Mouse (Mus musculus) heart, postnatal 0 days (tissue): Measurements from ENCODE around the gene Vps35. TPM values are rescaled to one million over a fixed set of nuclear protein-coding genes. Genes with fewer than 3 reads are reported as not detected.

Experiments used
- ATAC-seq: fragments of 200-750 bp; cut with Nextera tagmentation; 2 replicates; pipeline ENCODE4 v1.8.0; 2017; ENCODE audit warnings: low read depth, moderate number of reproducible peaks, moderate library complexity; ENCODE audit not compliant: insufficient read depth
- DNase-seq: peaks from one replicate; pipeline ENCODE4 v3.0.0-alpha.2; 2016; ENCODE audit warnings: low spot score
- H3K27ac ChIP-seq: fragments of 300-500 bp; sonication (generic); 2 replicates; pipeline ENCODE4 v1.5.1; 2014; ENCODE audit warnings: low read depth, mild to moderate bottlenecking
- H3K27me3 ChIP-seq: fragments of 300-500 bp; sonication (generic); 2 replicates; pipeline ENCODE4 v1.6.1; 2014; ENCODE audit warnings: low read length, mixed read lengths; ENCODE audit not compliant: control insufficient read depth, insufficient read depth
- H3K36me3 ChIP-seq: fragments of 300-500 bp; sonication (generic); replicated peaks from 2 replicates; pipeline ENCODE4 v1.6.1; 2014; ENCODE audit warnings: low read length, mixed read lengths; ENCODE audit not compliant: control insufficient read depth, insufficient read depth
- H3K4me1 ChIP-seq: fragments of 300-500 bp; sonication (generic); 2 replicates; pipeline ENCODE4 v1.6.1; 2014; ENCODE audit warnings: antibody characterized with exemption; ENCODE audit not compliant: control insufficient read depth, insufficient read depth
- H3K4me2 ChIP-seq: fragments of 300-500 bp; sonication (generic); 2 replicates; pipeline ENCODE4 v1.6.1; 2014; ENCODE audit warnings: low read depth, mild to moderate bottlenecking, low read length, moderate library complexity
- H3K4me3 ChIP-seq: fragments of 300-500 bp; sonication (generic); 2 replicates; pipeline ENCODE4 v1.5.1; 2014; ENCODE audit warnings: low read depth, low read length
- H3K9ac ChIP-seq: fragments of 300-500 bp; sonication (generic); replicated peaks from 2 replicates; pipeline ENCODE4 v1.6.1; 2014; ENCODE audit warnings: low read depth, low read length, mixed read lengths
- H3K9me3 ChIP-seq: fragments of 300-500 bp; sonication (generic); replicated peaks from 2 replicates; pipeline ENCODE4 v1.6.1; 2016; ENCODE audit warnings: low read length; ENCODE audit not compliant: control insufficient read depth
- CTCF ChIP-seq: IDR thresholded peaks from 2 replicates; pipeline ENCODE4 v1.5.1; 2016; ENCODE audit warnings: antibody characterized with exemption, control low read depth, low read depth
- EP300 ChIP-seq: IDR thresholded peaks from 2 replicates; pipeline ENCODE4 v1.6.1; 2016; ENCODE audit warnings: antibody characterized with exemption, low read depth
- WGBS: fragments of 180-500 bp; shearing (Covaris S2); extraction: QIAGEN DNeasy Blood & Tissue Kit; methylation state at CpG from one replicate; pipeline ENCODE4 v1.1.7; 2014; 5-methylcytosine and 5-hydroxymethylcytosine counted together
- polyA plus RNA-seq: library from polyadenylated mRNA; unstranded; fragments of >200 nt; fragmentation: Nextera tagmentation; extraction: Ambion mirVana; gene quantifications from 2 replicates; pipeline ENCODE4 v1.2.1, GENCODE M21; 2015
- total RNA-seq: library from RNA; depleted of rRNA; stranded (reverse); fragments of >200 nt; gene quantifications from 2 replicates; pipeline ENCODE4 v1.2.3, GENCODE M21; 2014; ENCODE audit warnings: low replicate concordance

Gene Vps35
- total and polyA plus RNA-seq, 2 experiments from 2014 or later, result 77.2 to 82.3 TPM

DNA sequence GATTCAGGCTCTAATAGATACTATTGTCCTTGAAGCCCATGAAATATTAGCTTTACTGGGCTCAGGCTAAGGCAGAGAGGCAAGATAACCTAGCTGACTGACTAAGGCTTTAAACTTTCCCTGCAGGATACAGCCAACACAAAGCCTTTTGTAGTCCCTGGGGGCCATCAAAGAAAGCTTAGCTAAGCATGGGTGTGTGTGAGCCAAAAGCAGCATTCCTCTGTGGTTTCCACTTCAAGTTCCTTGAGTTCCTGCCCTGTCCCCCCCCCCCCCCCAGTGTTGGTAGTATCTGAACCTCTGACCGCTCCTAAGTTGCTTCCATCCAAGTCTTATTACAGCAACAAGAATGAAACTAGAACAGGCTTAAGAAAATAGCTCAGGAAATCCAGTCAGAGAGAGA lies 29.9 kb upstream of the Vps35 start:
- Histone ChIP-seq H3K9me3 (no peaks in the 10 kb centered on the region), H3K4me1 (no peaks in the 10 kb centered on the region), H3K4me2 (no peak overlapping the region), H3K4me3 (no peak overlapping the region), H3K27me3 (no peaks in the 10 kb centered on the region), H3K27ac (no peak overlapping the region), H3K36me3 (peaks cover 71% of the 10 kb centered on the region), H3K9ac (no peak overlapping the region)
- WGBS, result 43% methylated on average over 1 of the region's 1 CpGs
- DNase-seq, result peak; percentile 34
- ATAC-seq, result peak; percentile 41; the same call in 1 of the 2 replicates
- TF ChIP-seq CTCF (no peak), EP300 (0 out of 2 replicates have a peak, but pooled peaks have one; percentile 26)

DNA sequence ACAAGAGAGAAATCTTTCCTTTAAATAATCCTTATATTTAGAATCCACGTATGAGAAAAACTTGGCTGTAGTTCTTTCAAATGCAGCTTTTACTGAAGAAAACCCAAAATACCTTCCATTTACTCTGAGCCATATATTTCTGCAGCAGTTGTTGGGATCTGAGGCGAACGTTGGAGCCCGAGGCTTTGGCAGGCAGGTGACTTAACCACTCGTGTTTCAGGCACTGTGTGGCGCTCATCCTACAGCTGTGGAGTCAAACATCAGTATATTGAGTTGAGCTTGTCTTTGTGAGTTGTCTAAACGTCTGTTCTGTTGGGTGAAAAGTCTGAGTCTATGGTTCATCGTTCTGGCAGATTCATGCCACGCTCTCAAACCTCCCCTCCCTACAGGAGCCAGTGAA lies 27.4 kb upstream of the Vps35 start:
- Histone ChIP-seq H3K9ac (no peak overlapping the region), H3K27me3 (no peaks in the 10 kb centered on the region), H3K4me2 (no peak overlapping the region), H3K36me3 (peaks cover 73% of the 10 kb centered on the region), H3K9me3 (no peaks in the 10 kb centered on the region), H3K4me3 (no peak overlapping the region), H3K4me1 (no peaks in the 10 kb centered on the region), H3K27ac (no peak overlapping the region)
- no peak for DNase-seq
- TF ChIP-seq CTCF, result no peak
- TF ChIP-seq EP300, result no peak
- ATAC-seq, result no peak
- WGBS, result 76% methylated on average over 9 of the region's 9 CpGs

DNA sequence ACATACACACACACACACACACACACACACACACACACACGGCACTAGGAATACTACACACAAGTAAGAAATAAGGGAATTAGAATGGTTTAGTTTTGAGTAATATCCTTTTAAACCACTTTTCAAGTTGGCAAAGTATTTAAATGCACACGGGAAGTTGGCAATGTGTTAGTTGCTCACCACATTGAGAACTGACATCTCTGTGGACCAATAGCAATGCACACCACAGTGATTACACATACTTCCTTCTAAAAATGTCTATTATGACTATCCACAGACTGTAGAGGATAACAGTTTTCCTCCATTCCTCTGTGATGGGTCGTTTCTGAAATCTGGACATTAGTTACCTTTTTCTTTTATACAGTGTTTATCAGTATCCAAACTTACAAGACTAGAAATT lies 23.5 kb upstream of the Vps35 start:
- ATAC-seq (no peak), DNase-seq (no peak)
- peaks cover 3% of the 10 kb centered on the region; the same call in 1 of the 2 replicates for H3K4me1 ChIP-seq
- no peak overlapping the region for H3K4me2 ChIP-seq
- TF ChIP-seq CTCF (no peak), EP300 (no peak)
- H3K27ac ChIP-seq, result no peak overlapping the region
- peaks cover 52% of the 10 kb centered on the region for H3K36me3 ChIP-seq
- H3K9me3 ChIP-seq, result no peaks in the 10 kb centered on the region
- H3K4me3 ChIP-seq, result no peak overlapping the region
- no peaks in the 10 kb centered on the region for H3K27me3 ChIP-seq
- WGBS, result 73% methylated on average over 3 of the region's 3 CpGs
- no peak overlapping the region for H3K9ac ChIP-seq

DNA sequence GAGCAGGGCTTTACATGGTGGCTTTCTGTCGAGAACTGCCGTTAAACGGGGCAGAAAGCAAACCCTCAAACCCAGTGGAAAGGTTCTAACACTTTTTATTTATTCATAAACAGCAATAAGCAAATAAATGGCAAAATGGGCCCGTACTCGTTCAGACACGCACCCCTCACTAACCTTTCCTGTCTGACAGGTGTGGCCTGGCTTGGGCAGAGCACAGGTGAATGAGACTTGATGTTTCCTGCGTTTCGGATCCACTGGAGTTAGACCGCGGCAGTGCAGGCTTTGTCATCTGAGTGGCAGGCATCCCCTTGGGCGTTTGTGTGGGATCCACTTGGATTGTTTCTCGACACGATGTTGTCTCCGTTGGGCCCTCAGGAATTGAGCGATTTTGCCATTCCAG lies 22.4 kb upstream of the Vps35 start:
- no peaks in the 10 kb centered on the region for H3K9me3 ChIP-seq
- 89% methylated on average over 15 of the region's 15 CpGs for WGBS
- no peak overlapping the region for H3K27ac ChIP-seq
- H3K36me3 ChIP-seq, result peaks cover 40% of the 10 kb centered on the region
- H3K27me3 ChIP-seq, result no peaks in the 10 kb centered on the region
- H3K4me2 ChIP-seq, result no peak overlapping the region
- ATAC-seq, result no peak
- no peak overlapping the region for H3K9ac ChIP-seq
- H3K4me1 ChIP-seq, result peaks cover 3% of the 10 kb centered on the region; the same call in 1 of the 2 replicates
- no peak overlapping the region for H3K4me3 ChIP-seq
- no peak for TF ChIP-seq EP300
- TF ChIP-seq CTCF, result no peak
- no peak for DNase-seq

DNA sequence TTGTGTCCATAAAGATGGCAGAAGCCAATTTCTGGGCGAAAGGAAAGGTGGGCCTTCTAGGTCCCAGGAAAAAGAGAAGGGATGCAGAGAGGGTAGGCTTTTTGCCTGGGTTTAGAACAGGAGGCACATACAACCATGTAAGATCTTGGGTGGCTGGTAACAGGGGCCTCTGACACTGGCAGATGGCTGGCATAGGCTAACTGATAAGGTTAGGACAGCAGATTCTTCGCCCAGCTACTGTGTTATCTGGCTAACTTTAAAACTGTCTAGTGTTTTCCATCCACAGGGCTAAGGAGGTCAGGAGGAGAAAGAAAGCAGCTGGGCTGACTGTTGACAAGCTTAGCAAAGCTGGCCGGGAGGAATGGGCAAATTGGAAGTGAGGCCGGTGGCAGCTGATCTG lies 18.9 kb upstream of the Vps35 start:
- TF ChIP-seq EP300 (no peak; the same call in 1 of the 2 replicates), CTCF (no peak)
- Histone ChIP-seq H3K4me2 (no peak overlapping the region), H3K4me3 (no peak overlapping the region), H3K4me1 (peaks cover 3% of the 10 kb centered on the region; the same call in 1 of the 2 replicates), H3K36me3 (0 out of 2 replicates have a peak, but pooled peaks cover 9% of the 10 kb centered on the region), H3K27ac (no peak overlapping the region), H3K9me3 (no peaks in the 10 kb centered on the region), H3K27me3 (no peaks in the 10 kb centered on the region), H3K9ac (no peak overlapping the region)
- ATAC-seq, result no peak
- 54% methylated on average over 4 of the region's 4 CpGs for WGBS
- DNase-seq, result peak; percentile 17

DNA sequence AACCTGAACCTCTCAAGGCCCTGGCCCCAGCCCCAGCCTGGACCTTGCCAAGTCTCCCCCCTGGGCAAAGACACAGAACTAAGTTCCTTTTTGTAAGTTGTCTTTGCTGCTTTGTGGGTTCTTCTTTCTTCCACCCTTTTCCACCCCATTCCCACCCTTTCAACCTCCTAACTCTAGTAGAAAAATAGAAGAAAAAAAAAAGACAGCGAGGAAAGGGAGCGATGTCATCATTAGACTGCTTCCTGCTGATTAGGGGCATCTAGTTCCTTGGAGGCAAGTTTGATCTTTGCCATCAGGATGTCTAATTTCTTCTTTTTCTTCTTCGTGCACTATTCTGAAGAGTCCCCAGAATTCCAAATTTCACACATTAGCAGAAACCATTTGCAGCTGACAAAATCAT lies 13.4 kb upstream of the Vps35 start:
- no peaks in the 10 kb centered on the region for H3K4me1 ChIP-seq
- H3K27me3 ChIP-seq, result no peaks in the 10 kb centered on the region
- H3K4me3 ChIP-seq, result no peak overlapping the region
- no peak overlapping the region for H3K4me2 ChIP-seq
- DNase-seq (no peak), ATAC-seq (no peak)
- TF ChIP-seq EP300 (no peak), CTCF (no peak)
- no peak overlapping the region for H3K27ac ChIP-seq
- WGBS, result 64% methylated on average over 3 of the region's 3 CpGs
- no peak overlapping the region for H3K9ac ChIP-seq
- H3K9me3 ChIP-seq, result no peaks in the 10 kb centered on the region
- H3K36me3 ChIP-seq, result peaks cover 12% of the 10 kb centered on the region
